Mouse (Mus musculus): Measurements from ENCODE around the gene Fam32a. TPM values are rescaled to one million over a fixed set of nuclear protein-coding genes. Genes with fewer than 3 reads are reported as not detected.

The Fam32a gene
- total RNA-seq, 2 experiments from 2014 or later = 37.5 to 40.5 TPM

- peak; percentile 87 for ATAC-seq (replicated peaks; ENCODE audit: poor library complexity)
Measured at GRCm38 (mm10) chr8:72239499-72240402, 20.2 kb downstream of the Fam32a start, which contains the start of gene Ap1m1. Gene Ap1m1 (plus strand): TSS chr8:72240018.

- ATAC-seq (replicated peaks; ENCODE audit: poor library complexity) = peak; percentile 7
Measured at GRCm38 (mm10) chr8:72240403-72240763, 20.9 kb downstream of the Fam32a start.

GRCm38 (mm10) chr8:72240951-72241350 lies 21.4 kb downstream of the Fam32a start:
- ATAC-seq (replicated peaks; ENCODE audit: poor library complexity) = no peak

- ATAC-seq (replicated peaks; ENCODE audit: poor library complexity) = no peak
Measured at GRCm38 (mm10) chr8:72242226-72242625, 22.7 kb downstream of the Fam32a start.

GRCm38 (mm10) chr8:72244610-72245009 lies 25.1 kb downstream of the Fam32a start:
- ATAC-seq (replicated peaks; ENCODE audit: poor library complexity) = peak; percentile 7; the same call in 1 of the 2 replicates

GRCm38 (mm10) chr8:72257171-72257901 lies 37.8 kb downstream of the Fam32a start:
- peak; percentile 71 for ATAC-seq (replicated peaks; ENCODE audit: poor library complexity)

- no peak for ATAC-seq (replicated peaks; ENCODE audit: poor library complexity)
Measured at GRCm38 (mm10) chr8:72257902-72258238, 38.3 kb downstream of the Fam32a start.

- ATAC-seq (replicated peaks; ENCODE audit: poor library complexity) = no peak
Measured at GRCm38 (mm10) chr8:72259862-72260261, 40.3 kb downstream of the Fam32a start.

- no peak for ATAC-seq (replicated peaks; ENCODE audit: poor library complexity)
Measured at GRCm38 (mm10) chr8:72260585-72260984, 41.1 kb downstream of the Fam32a start.

- ATAC-seq (replicated peaks; ENCODE audit: poor library complexity) = peak; percentile 74
Measured at GRCm38 (mm10) chr8:72261019-72261418, 41.5 kb downstream of the Fam32a start.

GRCm38 (mm10) chr8:72261431-72261830 lies 41.9 kb downstream of the Fam32a start:
- no peak for ATAC-seq (replicated peaks; ENCODE audit: poor library complexity)

- no peak for ATAC-seq (replicated peaks; ENCODE audit: poor library complexity)
Measured at GRCm38 (mm10) chr8:72261872-72262271, 42.3 kb downstream of the Fam32a start.

GRCm38 (mm10) chr8:72262756-72263155 lies 43.2 kb downstream of the Fam32a start:
- ATAC-seq (replicated peaks; ENCODE audit: poor library complexity) = no peak

- ATAC-seq (replicated peaks; ENCODE audit: poor library complexity) = no peak
Measured at GRCm38 (mm10) chr8:72263451-72263850, 43.9 kb downstream of the Fam32a start.

GRCm38 (mm10) chr8:72265342-72265741 lies 45.8 kb downstream of the Fam32a start:
- no peak for ATAC-seq (replicated peaks; ENCODE audit: poor library complexity)

- no peak for ATAC-seq (replicated peaks; ENCODE audit: poor library complexity)
Measured at GRCm38 (mm10) chr8:72266671-72267070, 47.1 kb downstream of the Fam32a start.

- no peak for ATAC-seq (replicated peaks; ENCODE audit: poor library complexity)
Measured at GRCm38 (mm10) chr8:72267106-72267505, 47.6 kb downstream of the Fam32a start.

- peak; percentile 85 for ATAC-seq (replicated peaks; ENCODE audit: poor library complexity)
Measured at GRCm38 (mm10) chr8:72268356-72268755, 48.8 kb downstream of the Fam32a start.

- ATAC-seq (replicated peaks; ENCODE audit: poor library complexity) = no peak
Measured at GRCm38 (mm10) chr8:72270606-72271005, 51.1 kb downstream of the Fam32a start.

- ATAC-seq (replicated peaks; ENCODE audit: poor library complexity) = no peak
Measured at GRCm38 (mm10) chr8:72271051-72271660, 51.6 kb downstream of the Fam32a start.

- no peak for ATAC-seq (replicated peaks; ENCODE audit: poor library complexity)
Measured at GRCm38 (mm10) chr8:72271691-72272090, 52.2 kb downstream of the Fam32a start.

- peak; percentile 70 for ATAC-seq (replicated peaks; ENCODE audit: poor library complexity)
Measured at GRCm38 (mm10) chr8:72272361-72272760, 52.8 kb downstream of the Fam32a start.

All from megakaryocyte progenitor cell, adult 5-6 weeks (primary cell).